In the genomic region with DNA sequence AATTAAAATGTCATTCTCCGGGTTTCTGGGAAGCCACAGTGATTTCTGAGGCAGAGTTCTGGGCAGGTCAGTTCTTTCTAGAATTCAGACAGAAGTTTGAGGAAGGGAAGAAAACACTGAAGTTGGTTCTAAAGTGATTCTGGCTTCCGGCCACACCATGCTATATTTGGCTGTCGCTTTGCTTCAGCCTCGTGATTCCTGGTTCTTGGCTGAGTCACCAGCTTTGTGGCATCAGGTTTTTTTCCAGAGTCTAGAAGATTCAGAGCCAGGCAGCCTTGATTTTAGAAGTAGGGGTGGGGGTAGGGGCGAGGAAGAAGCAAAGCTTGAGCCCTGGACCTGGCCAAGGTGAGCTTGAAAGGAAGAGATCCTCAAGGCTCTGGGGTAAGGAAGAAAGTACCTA, we compare ENCODE assay signal across 8 mouse cellular contexts. TPM values are rescaled to one million over a fixed set of nuclear protein-coding genes. Genes with fewer than 3 reads are reported as not detected.
DNase-seq lines count a peak whose midpoint lies in the region; ATAC-seq and TF ChIP-seq lines count a peak whose summit lies in the region.

No protein-coding gene starts in this region.

- TF ChIP-seq CTCF in thymus, adult 2 months (IDR thresholded peaks at IDR 0.05; ENCODE audit: borderline replicate concordance, control insufficient read depth, extremely low read depth, insufficient read depth, low read length, poor library complexity) = no peak

- no peak for TF ChIP-seq POLR2A in thymus, adult 2 months (IDR thresholded peaks at IDR 0.05; ENCODE audit: control insufficient read depth, extremely low read depth, insufficient read depth, low read length, poor library complexity)

- no peak overlapping the region for H3K4me3 ChIP-seq in thymus, adult 2 months (ENCODE audit: control insufficient read depth, insufficient read depth, low read length)
- H3K4me3 ChIP-seq in heart, embryonic 10.5 days = no peak overlapping the region
- no peak overlapping the region for H3K4me3 ChIP-seq in kidney, embryonic 14.5 days (ENCODE audit: low read length)
- H3K4me3 ChIP-seq in liver, embryonic 12.5 days = no peak overlapping the region

- H3K9ac ChIP-seq in kidney, embryonic 14.5 days (ENCODE audit: low read depth, low read length) = no peak overlapping the region
- H3K9ac ChIP-seq in liver, embryonic 12.5 days = no peak overlapping the region

- H3K4me2 ChIP-seq in kidney, embryonic 14.5 days (replicated peaks; ENCODE audit: low read depth, low read length) = no peak overlapping the region
- H3K4me2 ChIP-seq in liver, embryonic 12.5 days = no peak overlapping the region

- WGBS in thymus, adult 2 months = 24% methylated on average over 5 of the region's 5 CpGs
- 68% methylated on average over 5 of the region's 5 CpGs for WGBS in heart, embryonic 10.5 days
- WGBS in kidney, embryonic 14.5 days = 77% methylated on average over 5 of the region's 5 CpGs
- WGBS in liver, embryonic 12.5 days (ENCODE audit: insufficient replicate concordance) = 70% methylated on average over 5 of the region's 5 CpGs

- no peak for ATAC-seq in kidney, embryonic 14.5 days (ENCODE audit: low FRiP score, low TSS enrichment)
- no peak for ATAC-seq in liver, embryonic 12.5 days

- no peaks in the 10 kb centered on the region for H3K27me3 ChIP-seq in thymus, adult 2 months (ENCODE audit: control insufficient read depth, insufficient read depth, low read length)
- H3K27me3 ChIP-seq in heart, embryonic 10.5 days (ENCODE audit: insufficient read depth, poor library complexity, severe bottlenecking) = no peaks in the 10 kb centered on the region
- H3K27me3 ChIP-seq in kidney, embryonic 14.5 days (ENCODE audit: control insufficient read depth, insufficient read depth, low read length) = no peaks in the 10 kb centered on the region
- peaks cover under 1% of the 10 kb centered on the region; the same call in 1 of the 2 replicates for H3K27me3 ChIP-seq in liver, embryonic 12.5 days (replicated peaks)

- H3K9me3 ChIP-seq in heart, embryonic 10.5 days = no peaks in the 10 kb centered on the region
- no peaks in the 10 kb centered on the region for H3K9me3 ChIP-seq in kidney, embryonic 14.5 days (ENCODE audit: control insufficient read depth, low read length)
- no peaks in the 10 kb centered on the region for H3K9me3 ChIP-seq in liver, embryonic 12.5 days (replicated peaks)

- no peaks in the 10 kb centered on the region for H3K36me3 ChIP-seq in thymus, adult 2 months (ENCODE audit: control insufficient read depth, insufficient read depth, low read length)
- peaks cover 10% of the 10 kb centered on the region for H3K36me3 ChIP-seq in heart, embryonic 10.5 days
- H3K36me3 ChIP-seq in kidney, embryonic 14.5 days (ENCODE audit: control insufficient read depth, insufficient read depth, low read length) = peaks cover 4% of the 10 kb centered on the region; the same call in 1 of the 2 replicates
- H3K36me3 ChIP-seq in liver, embryonic 12.5 days = peaks cover 15% of the 10 kb centered on the region

- DNase-seq in thymus, adult 2 months = peak; percentile 29
- DNase-seq in thymus, postnatal 14 days = no peak
- peak; percentile 71 to 76 for DNase-seq in cerebellum, postnatal 14 days
- no peak for DNase-seq in heart, embryonic 10.5 days (ENCODE audit: low spot score)
- DNase-seq in skeletal muscle tissue, adult 2 months (ENCODE audit: low read depth, low spot score) = peak; percentile 81
- no peak for DNase-seq in c-Kit-positive CD71-positive TER-119-positive erythroid progenitor cells, embryonic 14.5 days (ENCODE audit: low spot score)

- peak overlapping the region; percentile 90 for H3K27ac ChIP-seq in thymus, adult 2 months (ENCODE audit: control insufficient read depth, insufficient read depth, low read length)
- H3K27ac ChIP-seq in heart, embryonic 10.5 days = peak overlapping the region; percentile 100
- H3K27ac ChIP-seq in kidney, embryonic 14.5 days (ENCODE audit: low read depth, low read length) = peak overlapping the region; percentile 27; the same call in 1 of the 2 replicates
- peak overlapping the region; percentile 98 for H3K27ac ChIP-seq in liver, embryonic 12.5 days

- H3K4me1 ChIP-seq in thymus, adult 2 months (replicated peaks; ENCODE audit: control insufficient read depth, insufficient read depth, low read length) = peaks cover 25% of the 10 kb centered on the region
- peaks cover 37% of the 10 kb centered on the region for H3K4me1 ChIP-seq in heart, embryonic 10.5 days
- H3K4me1 ChIP-seq in kidney, embryonic 14.5 days (ENCODE audit: control insufficient read depth, insufficient read depth, low read length) = peaks cover 20% of the 10 kb centered on the region; the same call in 1 of the 2 replicates
- H3K4me1 ChIP-seq in liver, embryonic 12.5 days = peaks cover 54% of the 10 kb centered on the region

RNA-seq across cellular contexts. Expression of gene Ubc, which starts 1.6 kb away (rescaled TPM):
- polyA plus RNA-seq in thymus, adult 2 months (2012; rRNA removed) = 585 and 598 TPM in 2 replicates
- 921 and 966 TPM in 2 replicates for polyA plus RNA-seq in heart, embryonic 10.5 days (2016; fragmentation: Nextera tagmentation; extraction: Ambion mirVana)
- polyA plus RNA-seq in kidney, embryonic 14.5 days (2014; fragmentation: Nextera tagmentation; extraction: Ambion mirVana) = 715 and 1,051 TPM in 2 replicates
- 657 and 673 TPM in 2 replicates for polyA plus RNA-seq in liver, embryonic 12.5 days (2016; fragmentation: Nextera tagmentation; extraction: Ambion mirVana)

RNA-seq across cellular contexts. Expression of gene Gm10382, which starts 2.5 kb away (rescaled TPM):
- polyA plus RNA-seq in thymus, adult 2 months (2012; rRNA removed) = 0.18 TPM in 1 of 2 replicates, not detected in the other
- polyA plus RNA-seq in heart, embryonic 10.5 days (2016; fragmentation: Nextera tagmentation; extraction: Ambion mirVana) = 0.34 and 0.67 TPM in 2 replicates
- polyA plus RNA-seq in kidney, embryonic 14.5 days (2014; fragmentation: Nextera tagmentation; extraction: Ambion mirVana) = 0.16 and 0.41 TPM in 2 replicates
- polyA plus RNA-seq in liver, embryonic 12.5 days (2016; fragmentation: Nextera tagmentation; extraction: Ambion mirVana) = 0.38 and 0.66 TPM in 2 replicates

RNA-seq across cellular contexts. Expression of gene Dhx37, which starts 42.3 kb away (rescaled TPM):
- 31.7 and 32.4 TPM in 2 replicates for polyA plus RNA-seq in thymus, adult 2 months (2012; rRNA removed)
- polyA plus RNA-seq in heart, embryonic 10.5 days (2016; fragmentation: Nextera tagmentation; extraction: Ambion mirVana) = 15.9 and 18.7 TPM in 2 replicates
- 7.7 and 14.4 TPM in 2 replicates for polyA plus RNA-seq in kidney, embryonic 14.5 days (2014; fragmentation: Nextera tagmentation; extraction: Ambion mirVana)
- 11.3 and 11.4 TPM in 2 replicates for polyA plus RNA-seq in liver, embryonic 12.5 days (2016; fragmentation: Nextera tagmentation; extraction: Ambion mirVana)

RNA-seq across cellular contexts. Expression of gene Bri3bp, which starts 49.8 kb away (rescaled TPM):
- polyA plus RNA-seq in thymus, adult 2 months (2012; rRNA removed) = 22.7 and 26.4 TPM in 2 replicates
- 45.6 and 52.9 TPM in 2 replicates for polyA plus RNA-seq in heart, embryonic 10.5 days (2016; fragmentation: Nextera tagmentation; extraction: Ambion mirVana)
- polyA plus RNA-seq in kidney, embryonic 14.5 days (2014; fragmentation: Nextera tagmentation; extraction: Ambion mirVana) = 29.6 and 39.8 TPM in 2 replicates
- 44.0 and 44.1 TPM in 2 replicates for polyA plus RNA-seq in liver, embryonic 12.5 days (2016; fragmentation: Nextera tagmentation; extraction: Ambion mirVana)

RNA-seq across cellular contexts. Expression of gene Scarb1, which starts 50.7 kb away (rescaled TPM):
- polyA plus RNA-seq in thymus, adult 2 months (2012; rRNA removed) = 75.3 and 80.7 TPM in 2 replicates
- 73.1 and 94.3 TPM in 2 replicates for polyA plus RNA-seq in heart, embryonic 10.5 days (2016; fragmentation: Nextera tagmentation; extraction: Ambion mirVana)
- polyA plus RNA-seq in kidney, embryonic 14.5 days (2014; fragmentation: Nextera tagmentation; extraction: Ambion mirVana) = 34.8 and 48.8 TPM in 2 replicates
- polyA plus RNA-seq in liver, embryonic 12.5 days (2016; fragmentation: Nextera tagmentation; extraction: Ambion mirVana) = 87.1 and 88.8 TPM in 2 replicates

Comparison
In these comparisons a context has a peak if more than half of its experiments do, and no peak if none do; other contexts are left out.
1. DNase-seq: peak in thymus, adult 2 months (single experiment), cerebellum, postnatal 14 days (2 of 2) and skeletal muscle tissue, adult 2 months (single experiment); none in thymus, postnatal 14 days (single experiment), heart, embryonic 10.5 days (single experiment) and c-Kit-positive CD71-positive TER-119-positive erythroid progenitor cells, embryonic 14.5 days (single experiment).
2. H3K27ac ChIP-seq: peak in every context shown above with its lines; median percentile 100 in heart, embryonic 10.5 days; 98 in liver, embryonic 12.5 days; 90 in thymus, adult 2 months; 27 in kidney, embryonic 14.5 days.